Mouse (Mus musculus): Measurements from ENCODE around the gene Bzw2. TPM values are rescaled to one million over a fixed set of nuclear protein-coding genes. Genes with fewer than 3 reads are reported as not detected.

Bzw2 gene
- polyA plus RNA-seq, 1 experiment from 2014 or later: 181 TPM

DNA sequence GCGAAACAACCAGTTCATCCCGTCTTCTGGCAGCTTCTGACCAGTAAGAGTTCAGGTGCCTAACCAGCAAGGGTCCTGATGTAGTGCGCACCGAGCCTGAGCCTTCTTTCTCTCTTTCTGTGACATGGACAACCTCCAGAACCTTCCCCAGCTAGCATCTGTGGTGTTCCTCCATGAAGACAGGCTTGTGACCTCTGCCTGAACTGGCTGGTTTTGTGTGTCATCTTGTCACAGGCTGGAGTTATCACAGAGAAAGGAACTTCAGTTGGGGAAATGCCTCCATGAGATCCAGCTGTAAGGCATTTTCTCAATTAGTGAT, 54.3 kb downstream of the Bzw2 start:
- Histone ChIP-seq H3K27me3 (replicated peaks; ENCODE audit: control insufficient read depth, insufficient read depth, low read length) (no peaks in the 10 kb centered on the region), H3K9me3 (ENCODE audit: control insufficient read depth, low read length) (no peaks in the 10 kb centered on the region), H3K36me3 (ENCODE audit: control insufficient read depth, insufficient read depth, low read length) (peaks cover 39% of the 10 kb centered on the region), H3K4me2 (no peak overlapping the region), H3K4me1 (replicated peaks; ENCODE audit: control insufficient read depth, insufficient read depth, low read length) (no peaks in the 10 kb centered on the region), H3K9ac (ENCODE audit: low read depth, low read length) (no peak overlapping the region), H3K27ac (ENCODE audit: low read depth, low read length) (no peak overlapping the region), H3K4me3 (ENCODE audit: low read depth, low read length) (no peak overlapping the region)
- DNase-seq (ENCODE audit: low spot score) (no peak), ATAC-seq (replicated peaks; ENCODE audit: low FRiP score) (no peak)
- WGBS: 91% methylated on average over 4 of the region's 4 CpGs

DNA sequence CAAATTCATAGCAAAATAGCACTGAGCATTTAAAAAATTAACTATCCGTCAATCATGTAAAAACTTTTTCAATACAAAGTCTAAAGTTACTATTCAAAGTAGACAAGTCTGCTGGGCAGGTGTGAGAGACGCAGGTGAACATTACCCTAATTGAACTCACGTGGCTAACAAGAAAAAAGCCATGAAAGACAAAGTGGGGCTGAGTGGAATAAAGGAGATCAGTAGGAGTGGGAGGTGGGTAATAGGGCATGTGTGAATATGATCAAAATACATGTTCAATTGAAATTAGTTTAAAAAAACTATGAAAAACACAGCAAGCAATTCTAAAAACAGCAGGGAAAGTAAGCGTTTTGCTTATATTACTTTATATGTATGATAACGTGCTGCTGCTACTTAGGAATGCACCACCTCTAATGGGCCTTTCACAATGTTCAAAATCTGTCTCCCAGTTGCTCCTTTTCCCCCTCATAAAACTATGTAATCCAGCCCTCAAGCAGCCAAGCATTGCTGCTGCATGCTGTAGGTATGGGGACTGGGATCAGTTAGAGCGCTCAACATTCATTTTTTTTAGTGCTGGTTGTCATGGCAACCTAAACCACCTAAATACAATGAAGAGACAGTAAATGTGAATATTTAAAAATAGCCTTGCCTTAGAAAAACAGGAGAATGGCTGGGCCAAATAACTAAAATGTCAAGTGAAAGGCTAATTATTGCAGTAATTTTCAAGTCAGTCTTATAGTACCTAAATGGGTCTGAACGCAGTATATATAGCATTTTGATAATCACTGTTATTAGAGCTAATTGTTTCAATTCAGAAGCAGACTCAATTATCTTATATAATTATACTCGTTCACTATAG, 54.9 kb downstream of the Bzw2 start:
- Histone ChIP-seq H3K9me3 (ENCODE audit: control insufficient read depth, low read length) (no peaks in the 10 kb centered on the region), H3K4me3 (ENCODE audit: low read depth, low read length) (no peak overlapping the region), H3K4me2 (no peak overlapping the region), H3K36me3 (ENCODE audit: control insufficient read depth, insufficient read depth, low read length) (peaks cover 33% of the 10 kb centered on the region), H3K9ac (ENCODE audit: low read depth, low read length) (no peak overlapping the region), H3K27me3 (replicated peaks; ENCODE audit: control insufficient read depth, insufficient read depth, low read length) (no peaks in the 10 kb centered on the region), H3K4me1 (replicated peaks; ENCODE audit: control insufficient read depth, insufficient read depth, low read length) (no peaks in the 10 kb centered on the region), H3K27ac (ENCODE audit: low read depth, low read length) (no peak overlapping the region)
- ATAC-seq (replicated peaks; ENCODE audit: low FRiP score) (no peak), DNase-seq (ENCODE audit: low spot score) (no peak)
- WGBS: 94% methylated on average over 8 of the region's 8 CpGs

DNA sequence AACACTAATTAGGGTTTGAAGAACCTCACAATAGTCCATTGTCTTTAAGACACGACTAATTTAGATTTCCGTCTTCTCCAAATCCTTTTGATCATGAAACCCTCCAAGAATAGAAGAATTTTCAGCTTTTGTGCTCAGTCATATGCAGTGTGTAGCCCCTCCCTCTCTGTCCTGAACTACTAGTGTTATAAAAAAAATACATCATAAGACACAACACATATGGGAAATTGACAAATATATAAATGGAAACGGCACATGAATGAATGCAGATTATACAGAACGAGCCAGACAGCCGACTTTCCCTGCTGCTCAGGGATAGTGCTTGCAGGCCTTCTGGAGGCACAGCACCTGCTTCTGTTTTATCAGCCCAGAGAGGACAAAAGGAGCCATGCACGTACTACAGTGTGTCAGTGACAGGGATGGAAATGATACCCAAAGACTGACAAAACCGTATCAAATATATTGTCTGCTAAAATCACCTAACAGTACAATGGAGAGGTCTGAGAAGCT, 62.5 kb downstream of the Bzw2 start:
- no peak overlapping the region for H3K27ac ChIP-seq (ENCODE audit: low read depth, low read length)
- ATAC-seq (replicated peaks; ENCODE audit: low FRiP score): no peak
- no peak for DNase-seq (ENCODE audit: low spot score)
- H3K9me3 ChIP-seq (ENCODE audit: control insufficient read depth, low read length): no peaks in the 10 kb centered on the region
- no peaks in the 10 kb centered on the region for H3K27me3 ChIP-seq (replicated peaks; ENCODE audit: control insufficient read depth, insufficient read depth, low read length)
- H3K4me3 ChIP-seq (ENCODE audit: low read depth, low read length): no peak overlapping the region
- no peaks in the 10 kb centered on the region for H3K4me1 ChIP-seq (replicated peaks; ENCODE audit: control insufficient read depth, insufficient read depth, low read length)
- H3K4me2 ChIP-seq: no peak overlapping the region
- no peak overlapping the region for H3K9ac ChIP-seq (ENCODE audit: low read depth, low read length)
- WGBS: 91% methylated on average over 7 of the region's 7 CpGs
- peaks cover 15% of the 10 kb centered on the region for H3K36me3 ChIP-seq (ENCODE audit: control insufficient read depth, insufficient read depth, low read length)

DNA sequence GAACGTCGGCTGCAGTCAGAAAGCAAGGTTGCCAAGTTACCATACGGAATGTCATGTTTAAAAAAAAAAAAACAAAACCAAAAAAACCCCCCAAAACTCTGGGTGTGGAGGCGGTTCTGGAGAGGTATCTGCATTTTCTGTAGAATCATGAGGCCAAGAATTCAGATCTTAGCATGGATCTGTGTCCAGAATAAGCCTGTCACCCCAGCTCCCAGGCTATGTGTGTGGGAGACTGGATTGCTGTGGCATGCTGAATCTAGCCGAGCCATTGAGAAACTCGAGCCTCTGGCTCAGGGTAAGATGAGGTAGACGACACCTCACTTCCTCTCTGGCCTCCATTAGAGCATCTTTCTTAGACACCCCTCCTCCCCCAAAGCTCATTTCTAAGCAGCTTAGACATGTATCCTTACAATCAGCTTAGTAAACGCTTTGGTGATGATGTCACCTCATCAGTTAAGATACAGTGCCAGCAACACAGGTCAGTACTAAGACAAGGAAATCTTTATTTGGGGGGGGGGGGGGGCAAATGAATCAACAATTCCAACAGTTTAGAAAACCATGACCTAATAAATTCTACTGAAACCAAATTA, 64.7 kb downstream of the Bzw2 start:
- H3K27me3 ChIP-seq (replicated peaks; ENCODE audit: control insufficient read depth, insufficient read depth, low read length): no peaks in the 10 kb centered on the region
- H3K36me3 ChIP-seq (ENCODE audit: control insufficient read depth, insufficient read depth, low read length): peaks cover 15% of the 10 kb centered on the region
- no peak overlapping the region for H3K4me3 ChIP-seq (ENCODE audit: low read depth, low read length)
- no peak for DNase-seq (ENCODE audit: low spot score)
- WGBS: 83% methylated on average over 8 of the region's 8 CpGs
- no peak overlapping the region for H3K9ac ChIP-seq (ENCODE audit: low read depth, low read length)
- no peaks in the 10 kb centered on the region for H3K9me3 ChIP-seq (ENCODE audit: control insufficient read depth, low read length)
- ATAC-seq (replicated peaks; ENCODE audit: low FRiP score): no peak
- H3K27ac ChIP-seq (ENCODE audit: low read depth, low read length): no peak overlapping the region
- H3K4me2 ChIP-seq: no peak overlapping the region
- no peaks in the 10 kb centered on the region for H3K4me1 ChIP-seq (replicated peaks; ENCODE audit: control insufficient read depth, insufficient read depth, low read length)

DNA sequence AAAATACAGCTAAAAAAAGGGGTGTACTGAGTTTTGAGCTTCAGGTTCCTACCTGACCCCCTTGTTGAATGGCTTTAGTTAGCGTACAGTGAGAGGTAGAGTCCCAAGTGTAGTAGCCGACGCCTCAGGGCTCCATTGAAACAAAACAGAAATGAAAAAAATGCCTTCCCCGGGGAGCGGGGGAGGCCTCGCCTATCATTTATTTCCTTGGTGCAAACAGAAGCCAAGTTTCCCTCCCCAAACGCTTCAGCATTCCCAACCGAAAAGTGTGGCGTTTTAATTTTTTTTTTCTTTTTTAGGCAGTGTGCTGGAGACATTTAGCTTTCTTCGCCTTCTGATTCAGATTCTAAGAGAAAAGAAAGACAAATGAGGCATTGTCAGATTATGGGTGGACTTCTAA, 65.9 kb downstream of the Bzw2 start:
- 95% methylated on average over 10 of the region's 10 CpGs for WGBS
- H3K9me3 ChIP-seq (ENCODE audit: control insufficient read depth, low read length): no peaks in the 10 kb centered on the region
- no peak overlapping the region for H3K9ac ChIP-seq (ENCODE audit: low read depth, low read length)
- H3K36me3 ChIP-seq (ENCODE audit: control insufficient read depth, insufficient read depth, low read length): peaks cover 15% of the 10 kb centered on the region
- ATAC-seq (replicated peaks; ENCODE audit: low FRiP score) (no peak), DNase-seq (ENCODE audit: low spot score) (no peak)
- no peaks in the 10 kb centered on the region for H3K4me1 ChIP-seq (replicated peaks; ENCODE audit: control insufficient read depth, insufficient read depth, low read length)
- H3K4me3 ChIP-seq (ENCODE audit: low read depth, low read length): no peak overlapping the region
- no peak overlapping the region for H3K27ac ChIP-seq (ENCODE audit: low read depth, low read length)
- H3K4me2 ChIP-seq: no peak overlapping the region
- H3K27me3 ChIP-seq (replicated peaks; ENCODE audit: control insufficient read depth, insufficient read depth, low read length): no peaks in the 10 kb centered on the region

DNA sequence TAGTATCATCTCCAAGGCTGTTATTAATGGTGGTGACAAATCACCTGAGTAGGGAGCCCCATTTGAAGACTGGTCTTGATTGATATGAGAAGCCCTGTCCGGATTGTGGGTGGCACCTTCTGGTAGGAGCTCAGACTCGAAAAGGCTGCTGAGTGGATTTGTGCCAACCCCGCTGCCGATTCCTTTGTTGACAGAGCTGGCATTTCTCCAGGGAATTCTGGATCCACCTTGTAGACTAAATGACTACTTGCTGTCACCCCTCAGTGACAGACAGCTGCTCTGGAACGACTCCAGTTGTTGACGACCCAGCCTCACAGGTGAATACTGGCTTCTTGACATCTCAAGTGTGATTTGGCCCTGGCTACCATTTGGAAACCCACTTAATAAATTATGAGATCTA, 68.7 kb downstream of the Bzw2 start:
- no peaks in the 10 kb centered on the region for H3K9me3 ChIP-seq (ENCODE audit: control insufficient read depth, low read length)
- 82% methylated on average over 6 of the region's 6 CpGs for WGBS
- no peak overlapping the region for H3K9ac ChIP-seq (ENCODE audit: low read depth, low read length)
- no peak for DNase-seq (ENCODE audit: low spot score)
- no peak overlapping the region for H3K4me3 ChIP-seq (ENCODE audit: low read depth, low read length)
- no peaks in the 10 kb centered on the region for H3K4me1 ChIP-seq (replicated peaks; ENCODE audit: control insufficient read depth, insufficient read depth, low read length)
- no peak for ATAC-seq (replicated peaks; ENCODE audit: low FRiP score)
- no peaks in the 10 kb centered on the region for H3K27me3 ChIP-seq (replicated peaks; ENCODE audit: control insufficient read depth, insufficient read depth, low read length)
- no peak overlapping the region for H3K4me2 ChIP-seq
- H3K27ac ChIP-seq (ENCODE audit: low read depth, low read length): no peak overlapping the region
- H3K36me3 ChIP-seq (ENCODE audit: control insufficient read depth, insufficient read depth, low read length): peaks cover 10% of the 10 kb centered on the region

DNA sequence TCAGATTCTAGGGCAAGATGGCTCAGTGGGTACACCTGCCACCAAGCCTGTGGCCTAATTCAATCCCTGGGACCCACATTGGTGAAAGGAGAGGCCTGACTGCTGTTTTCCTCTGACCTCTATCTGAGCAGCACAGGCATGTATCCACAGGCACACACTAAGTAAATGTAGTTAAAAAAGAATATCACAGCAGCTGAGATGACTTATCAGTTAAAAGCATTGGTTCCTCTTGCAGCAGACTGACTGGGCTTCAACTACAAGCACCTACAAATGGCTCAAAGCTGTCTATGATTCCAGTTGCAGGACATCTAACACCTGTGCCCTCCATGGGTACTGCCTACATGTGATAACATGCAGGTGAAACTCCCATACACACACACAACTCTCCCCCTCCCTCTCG, 69.1 kb downstream of the Bzw2 start:
- no peak overlapping the region for H3K4me3 ChIP-seq (ENCODE audit: low read depth, low read length)
- no peaks in the 10 kb centered on the region for H3K9me3 ChIP-seq (ENCODE audit: control insufficient read depth, low read length)
- WGBS: 92% methylated on average over 1 of the region's 1 CpGs
- no peak overlapping the region for H3K4me2 ChIP-seq
- H3K9ac ChIP-seq (ENCODE audit: low read depth, low read length): no peak overlapping the region
- no peaks in the 10 kb centered on the region for H3K4me1 ChIP-seq (replicated peaks; ENCODE audit: control insufficient read depth, insufficient read depth, low read length)
- peaks cover 10% of the 10 kb centered on the region for H3K36me3 ChIP-seq (ENCODE audit: control insufficient read depth, insufficient read depth, low read length)
- no peak overlapping the region for H3K27ac ChIP-seq (ENCODE audit: low read depth, low read length)
- no peaks in the 10 kb centered on the region for H3K27me3 ChIP-seq (replicated peaks; ENCODE audit: control insufficient read depth, insufficient read depth, low read length)
- DNase-seq (ENCODE audit: low spot score) (no peak), ATAC-seq (replicated peaks; ENCODE audit: low FRiP score) (no peak)

DNA sequence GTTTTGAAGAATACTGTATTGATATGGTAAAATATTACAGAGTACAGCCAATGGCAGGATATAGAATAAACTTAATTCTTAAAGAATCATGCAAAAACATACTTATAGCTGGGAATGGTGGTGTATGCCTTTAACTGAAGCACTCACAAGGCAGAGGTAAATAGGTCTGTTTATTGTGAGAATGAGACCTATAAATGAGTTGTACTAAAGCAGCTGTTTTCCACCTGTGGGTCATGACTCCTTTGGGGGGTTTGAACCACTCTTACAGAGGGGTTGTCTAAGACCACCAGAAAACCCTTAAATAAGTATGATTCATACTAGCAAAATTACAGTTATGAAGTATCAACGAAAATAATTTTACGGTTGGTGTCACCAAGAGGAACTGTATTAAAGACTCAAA, 72.5 kb downstream of the Bzw2 start:
- Histone ChIP-seq H3K27ac (ENCODE audit: low read depth, low read length) (no peak overlapping the region), H3K27me3 (replicated peaks; ENCODE audit: control insufficient read depth, insufficient read depth, low read length) (no peaks in the 10 kb centered on the region)
- WGBS: 89% methylated on average over 2 of the region's 2 CpGs

More for the DNA sequence above, 72.5 kb downstream of the Bzw2 start:
- DNase-seq (ENCODE audit: low spot score) (no peak), ATAC-seq (replicated peaks; ENCODE audit: low FRiP score) (no peak)
- Histone ChIP-seq H3K36me3 (ENCODE audit: control insufficient read depth, insufficient read depth, low read length) (no peaks in the 10 kb centered on the region), H3K4me2 (no peak overlapping the region), H3K9me3 (ENCODE audit: control insufficient read depth, low read length) (no peaks in the 10 kb centered on the region), H3K9ac (ENCODE audit: low read depth, low read length) (no peak overlapping the region), H3K4me3 (ENCODE audit: low read depth, low read length) (no peak overlapping the region), H3K4me1 (replicated peaks; ENCODE audit: control insufficient read depth, insufficient read depth, low read length) (no peaks in the 10 kb centered on the region)

All from liver, embryonic 11.5 days (tissue).